Mouse (Mus musculus) liver, embryonic 14.5 days (tissue): ENCODE data around the gene Tspan8. TPM values are rescaled to one million over a fixed set of nuclear protein-coding genes. Genes with fewer than 3 reads are reported as not detected.

Source experiments
- ATAC-seq: fragments of 200-750 bp; cut with Nextera tagmentation; 2 replicates; pipeline ENCODE4 v1.8.0; 2017; ENCODE audit warnings: moderate number of reproducible peaks, mild to moderate bottlenecking, moderate library complexity; ENCODE audit not compliant: insufficient read depth
- DNase-seq, 3 experiments: peaks; one replicate each; pipeline ENCODE4 v3.0.0-alpha.2; 2012 to 2013; ENCODE audit warnings: low read depth in 3 of 3, low spot score in 3 of 3
- H3K27ac ChIP-seq: fragments of 300-500 bp; sonication (generic); 2 replicates; pipeline ENCODE4 v1.5.1; 2014; ENCODE audit warnings: moderate library complexity, mild to moderate bottlenecking, control low read depth, inconsistent platforms
- H3K27me3 ChIP-seq: fragments of 300-500 bp; sonication (generic); 2 replicates; pipeline ENCODE4 v1.6.1; 2014; ENCODE audit warnings: mild to moderate bottlenecking, low read length, moderate library complexity; ENCODE audit not compliant: control insufficient read depth, insufficient read depth
- H3K36me3 ChIP-seq: fragments of 300-500 bp; sonication (generic); replicated peaks from 2 replicates; pipeline ENCODE4 v1.6.1; 2014; ENCODE audit warnings: low read depth; ENCODE audit not compliant: control insufficient read depth, insufficient read depth
- H3K4me1 ChIP-seq, 2 experiments: fragments of 200-500 bp in 1 of 2; fragments of 300-500 bp in 1 of 2; sonication (generic) in 1 of 2; replicated peaks; 2 replicates each; pipeline ENCODE4 v1.6.1; 2012 to 2014; ENCODE audit warnings: antibody characterized with exemption in 1 of 2, inconsistent platforms in 1 of 2, low read length in 1 of 2; ENCODE audit not compliant: control insufficient read depth in 2 of 2, insufficient read depth in 2 of 2
- H3K4me2 ChIP-seq: fragments of 300-500 bp; sonication (generic); 2 replicates; pipeline ENCODE4 v1.6.1; 2014; ENCODE audit warnings: low read depth, mild to moderate bottlenecking, control low read depth, moderate library complexity
- H3K4me3 ChIP-seq, 2 experiments: fragments of 200-500 bp in 1 of 2; fragments of 300-500 bp in 1 of 2; sonication (generic) in 1 of 2; 2 replicates each; pipeline ENCODE4 v1.5.1; 2012 to 2014; ENCODE audit warnings: low read depth in 2 of 2, low read length in 2 of 2, mild to moderate bottlenecking in 2 of 2, control low read depth in 1 of 2, inconsistent platforms in 1 of 2, moderate library complexity in 1 of 2; ENCODE audit not compliant: insufficient read depth in 1 of 2
- H3K9ac ChIP-seq: fragments of 300-500 bp; sonication (generic); replicated peaks from 2 replicates; pipeline ENCODE4 v1.6.1; 2014; ENCODE audit warnings: mild to moderate bottlenecking, control low read depth, moderate library complexity
- H3K9me3 ChIP-seq: fragments of 300-500 bp; sonication (generic); 2 replicates; pipeline ENCODE4 v1.6.1; 2016; ENCODE audit warnings: low read length, mixed read lengths; ENCODE audit not compliant: control insufficient read depth
- CTCF ChIP-seq: IDR thresholded peaks from 2 replicates; pipeline ENCODE4 v1.5.1; 2016; ENCODE audit warnings: antibody characterized with exemption, low read depth, control low read depth
- EP300 ChIP-seq: IDR thresholded peaks from 2 replicates; pipeline ENCODE4 v1.6.1; 2016; ENCODE audit warnings: antibody characterized with exemption, low read depth
- WGBS: fragments of 180-500 bp; shearing (Covaris S2); extraction: QIAGEN DNeasy Blood & Tissue Kit; methylation state at CpG from one replicate; pipeline ENCODE4 v1.1.7; 2014; ENCODE audit not compliant: insufficient replicate concordance; 5-methylcytosine and 5-hydroxymethylcytosine counted together
- polyA plus RNA-seq, 2 experiments: library from polyadenylated mRNA; depleted of rRNA in 1 of 2; stranded (reverse) in 1 of 2; unstranded in 1 of 2; fragments of >200 nt; fragmentation: Nextera tagmentation in 1 of 2; extraction: Ambion mirVana in 1 of 2; gene quantifications; 2 replicates each; pipeline versions ENCODE4 v1.2.1 to v1.2.3; 2012 to 2014

Tspan8 gene
- polyA plus RNA-seq (2012; rRNA removed) (27.4 and 34.6 TPM in 2 replicates), polyA plus RNA-seq (2014; fragmentation: Nextera tagmentation; extraction: Ambion mirVana) (58.0 and 72.8 TPM in 2 replicates)

DNA sequence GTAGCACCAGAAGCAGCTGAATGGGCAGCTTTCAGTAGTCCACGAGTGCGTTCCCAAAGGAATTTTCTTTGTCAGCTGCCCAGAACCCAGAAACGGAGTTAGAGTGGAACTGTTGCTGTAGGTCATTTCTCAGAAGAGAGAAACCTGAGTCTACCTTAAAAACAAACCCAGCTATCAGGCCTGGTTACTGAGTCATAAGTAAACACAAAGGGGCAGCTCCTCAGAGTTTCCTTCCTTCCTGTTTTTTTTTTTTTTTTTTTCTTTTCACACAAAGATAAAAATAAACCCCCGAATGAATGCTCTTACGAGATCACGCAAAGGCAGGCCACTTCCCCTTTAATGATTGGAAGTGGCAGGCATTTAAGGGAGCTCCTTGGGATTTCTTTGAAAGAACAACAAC lies at the start of gene Tspan8:
Gene Tspan8 (plus strand): TSS at position 322 of the 400 bp plus-strand sequence.
- no peaks in the 10 kb centered on the region for H3K27me3 ChIP-seq
- DNase-seq, result no peak
- peak within 1 kb of the TSS; percentile 99 for H3K27ac ChIP-seq
- TF ChIP-seq CTCF (no peak), EP300 (no peak)
- peak within 1 kb of the TSS; percentile 97 for H3K9ac ChIP-seq
- 14% methylated on average over 6 of the region's 6 CpGs for WGBS
- peak; percentile 27; the same call in 1 of the 2 replicates for ATAC-seq
- no peaks in the 10 kb centered on the region for H3K9me3 ChIP-seq
- peaks cover 11% of the 10 kb centered on the region for H3K36me3 ChIP-seq
- peaks cover 5 to 28% of the 10 kb centered on the region in 2 experiments for H3K4me1 ChIP-seq
- H3K4me3 ChIP-seq, result peak within 1 kb of the TSS; percentile 88 to 98
- H3K4me2 ChIP-seq, result peak within 1 kb of the TSS; percentile 71

DNA sequence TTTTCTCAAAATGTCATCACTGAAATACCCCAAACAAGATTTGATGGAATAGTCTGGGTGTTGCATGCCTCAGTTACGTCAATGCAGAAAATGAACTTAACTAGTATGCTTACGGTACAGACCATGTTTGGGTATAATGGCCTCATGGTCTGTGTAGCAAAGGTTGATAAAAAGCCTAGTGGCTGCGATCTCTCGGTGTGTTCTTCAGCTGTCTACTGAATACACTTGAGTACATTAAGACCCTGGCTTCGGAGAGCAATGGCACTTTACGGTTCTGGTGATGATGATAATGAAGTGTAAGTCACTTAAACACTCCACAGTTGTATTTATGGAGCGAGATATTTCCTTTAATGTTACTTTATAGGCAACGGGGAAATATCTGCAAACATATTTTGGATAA lies 46.6 kb upstream of the Tspan8 start:
- H3K9ac ChIP-seq, result no peak overlapping the region
- no peaks in the 10 kb centered on the region for H3K27me3 ChIP-seq
- DNase-seq (no peak), ATAC-seq (no peak)
- no peak overlapping the region for H3K4me2 ChIP-seq
- H3K4me3 ChIP-seq, result no peak overlapping the region
- no peaks in the 10 kb centered on the region for H3K9me3 ChIP-seq
- H3K4me1 ChIP-seq, result no peaks in the 10 kb centered on the region
- no peak overlapping the region for H3K27ac ChIP-seq
- TF ChIP-seq CTCF, result no peak
- TF ChIP-seq EP300, result no peak
- 76% methylated on average over 8 of the region's 8 CpGs for WGBS
- H3K36me3 ChIP-seq, result no peaks in the 10 kb centered on the region

DNA sequence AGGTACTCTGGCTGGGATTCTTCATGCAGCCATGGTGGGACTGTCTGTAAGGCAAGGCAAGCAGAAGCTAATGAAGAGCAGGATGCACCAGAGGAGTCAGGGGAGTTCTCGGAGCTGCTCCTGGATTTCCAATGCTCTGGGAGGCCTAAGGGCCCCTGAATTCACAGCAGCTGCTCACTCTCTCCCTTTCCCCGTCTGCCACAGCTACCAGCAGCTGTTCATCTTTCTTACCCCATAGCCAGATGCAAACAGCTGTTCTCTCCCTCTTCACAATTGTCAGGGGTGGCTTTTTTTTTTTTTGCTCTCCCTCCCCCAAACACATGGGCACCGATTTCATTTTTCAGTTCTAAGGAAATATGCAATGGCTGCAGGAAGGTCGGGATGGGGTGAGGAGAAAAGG lies 42.2 kb upstream of the Tspan8 start:
- Histone ChIP-seq H3K27me3 (no peaks in the 10 kb centered on the region), H3K9me3 (no peaks in the 10 kb centered on the region), H3K36me3 (no peaks in the 10 kb centered on the region), H3K4me3 (no peak overlapping the region), H3K4me1 (no peaks in the 10 kb centered on the region), H3K4me2 (no peak overlapping the region), H3K9ac (no peak overlapping the region), H3K27ac (no peak overlapping the region)
- ATAC-seq (no peak), DNase-seq (no peak)
- 57% methylated on average over 4 of the region's 4 CpGs for WGBS
- TF ChIP-seq CTCF, result no peak

DNA sequence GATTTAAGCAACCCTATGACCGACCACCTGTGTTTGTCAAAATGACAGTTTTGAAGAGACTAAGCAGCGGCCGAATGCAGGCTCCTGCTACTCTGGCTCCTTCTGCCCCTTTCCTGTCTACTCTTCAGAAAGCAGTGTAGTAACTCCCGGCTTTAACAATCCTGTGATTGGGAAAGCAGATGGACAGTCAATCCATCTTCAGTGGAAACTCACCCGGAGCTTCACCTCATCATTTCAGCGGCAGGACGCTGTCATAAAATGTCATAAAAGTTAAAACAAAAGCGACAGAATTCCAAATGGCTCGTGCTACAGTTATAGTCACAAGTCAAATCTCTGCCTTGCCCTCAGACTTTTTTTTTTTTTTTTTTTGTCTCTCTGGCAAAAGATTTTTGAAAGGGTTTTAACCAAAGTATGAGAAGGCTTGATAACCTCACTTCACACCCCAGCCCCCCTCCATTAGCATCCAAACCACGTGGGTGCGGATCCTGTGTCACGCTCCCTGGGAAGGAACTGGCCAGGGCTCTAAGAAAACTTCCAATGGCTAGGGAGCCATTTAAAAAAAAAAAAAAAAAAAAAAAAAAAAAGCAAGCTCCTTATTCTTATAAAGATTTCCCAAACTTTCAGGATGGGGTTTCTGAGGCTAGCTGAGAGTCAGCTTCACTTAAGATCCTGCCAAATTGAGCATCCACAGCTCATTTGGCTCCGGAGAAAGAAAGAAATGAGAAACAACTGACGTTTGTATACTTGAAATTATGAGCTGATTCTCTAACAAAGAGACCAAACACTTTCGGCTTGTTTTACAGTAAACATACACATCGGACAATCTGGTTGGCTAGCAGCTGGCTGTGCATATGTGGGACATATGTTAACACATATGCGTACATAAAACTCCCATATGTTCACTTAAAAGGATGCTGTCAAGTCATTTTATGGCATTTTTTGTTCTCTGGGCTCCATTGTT lies 40.4 kb upstream of the Tspan8 start:
- WGBS, result 44% methylated on average over 17 of the region's 17 CpGs
- no peak for ATAC-seq

DNA sequence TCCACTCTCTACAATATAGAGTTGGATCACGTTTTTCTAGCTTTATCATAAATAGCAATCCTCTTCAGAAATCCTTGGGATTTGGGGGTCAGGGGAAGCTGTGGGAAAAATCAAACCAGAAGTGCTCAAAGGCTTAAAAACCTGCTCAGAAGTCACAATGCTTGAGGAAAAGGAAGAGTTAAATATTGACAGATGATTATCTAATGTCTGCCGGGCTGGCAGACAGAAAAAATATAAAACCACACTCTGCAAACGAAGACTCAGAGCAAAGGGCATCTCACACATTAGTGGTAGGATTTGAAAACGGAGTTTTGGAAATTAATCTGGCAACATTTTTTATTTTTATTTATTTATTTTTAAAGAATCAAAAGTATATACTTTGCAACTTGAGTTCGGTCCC lies 39.3 kb upstream of the Tspan8 start:
- TF ChIP-seq EP300 (no peak), CTCF (no peak)
- DNase-seq (no peak), ATAC-seq (no peak)
- H3K36me3 ChIP-seq, result no peaks in the 10 kb centered on the region
- H3K27me3 ChIP-seq, result no peaks in the 10 kb centered on the region
- 29% methylated on average over 5 of the region's 5 CpGs for WGBS
- no peak overlapping the region for H3K4me2 ChIP-seq
- H3K27ac ChIP-seq, result no peak overlapping the region
- H3K4me3 ChIP-seq, result no peak overlapping the region
- no peaks in the 10 kb centered on the region for H3K9me3 ChIP-seq
- H3K4me1 ChIP-seq, result peaks cover 0 to 7% of the 10 kb centered on the region in 2 experiments; a peak in 2 of 4 replicates
- H3K9ac ChIP-seq, result no peak overlapping the region

More for the DNA sequence above, 40.4 kb upstream of the Tspan8 start:
- Histone ChIP-seq H3K9ac (no peak overlapping the region), H3K4me3 (no peak overlapping the region), H3K27ac (no peak overlapping the region), H3K36me3 (no peaks in the 10 kb centered on the region), H3K27me3 (no peaks in the 10 kb centered on the region), H3K9me3 (no peaks in the 10 kb centered on the region), H3K4me2 (no peak overlapping the region), H3K4me1 (peaks cover 0 to 7% of the 10 kb centered on the region in 2 experiments; a peak in 2 of 4 replicates)
- TF ChIP-seq CTCF (no peak), EP300 (no peak)
- DNase-seq, result no peak
